ENCODE assay signal across 13 mouse cellular contexts in genomic region chr2:122116888-122117287, GRCm38 (mm10). TPM values are rescaled to one million over a fixed set of nuclear protein-coding genes. Genes with fewer than 3 reads are reported as not detected.
DNase-seq lines count a peak whose midpoint lies in the region; ATAC-seq and TF ChIP-seq lines count a peak whose summit lies in the region.
"Had no signal": no experiment of that assay in that cellular context is flagged by ENCODE, and none has a peak within 500 bp of the region (broad histone marks: within the 10 kb centered on the region; RNA-seq: fewer than 3 reads in every experiment).

No protein-coding gene starts in this region.

- H3K36me3 ChIP-seq in ES-Bruce4 (ENCODE audit: control insufficient read depth, insufficient read depth, low read length, poor library complexity, severe bottlenecking): peaks cover 8% of the 10 kb centered on the region
- H3K36me3 ChIP-seq in hindbrain, embryonic 13.5 days: peaks cover 16% of the 10 kb centered on the region
- peaks cover 18% of the 10 kb centered on the region for H3K36me3 ChIP-seq in midbrain, embryonic 12.5 days

- H3K9me3 ChIP-seq in ES-Bruce4 (replicated peaks; ENCODE audit: control insufficient read depth, insufficient read depth, low read length, poor library complexity, severe bottlenecking): no peaks in the 10 kb centered on the region
- H3K9me3 ChIP-seq in hindbrain, embryonic 13.5 days: no peaks in the 10 kb centered on the region
- H3K9me3 ChIP-seq in midbrain, embryonic 12.5 days: no peaks in the 10 kb centered on the region

- no peak for TF ChIP-seq EP300 in ES-Bruce4 (IDR thresholded peaks at IDR 0.05; ENCODE audit: insufficient read depth, low read depth, low read length)

- no peak overlapping the region for H3K4me3 ChIP-seq in ES-Bruce4 (ENCODE audit: low read depth, low read length)
- no peak overlapping the region; the same call in 1 of the 2 replicates for H3K4me3 ChIP-seq in hindbrain, embryonic 13.5 days
- peak overlapping the region; percentile 81; the same call in 1 of the 2 replicates for H3K4me3 ChIP-seq in midbrain, embryonic 12.5 days

- no peak for TF ChIP-seq CTCF in ES-Bruce4 (IDR thresholded peaks at IDR 0.05; ENCODE audit: low read depth, low read length)

- intact Hi-C loops in left cerebral cortex, postnatal 4 days (cut with DNase I): no loop called here

- peak overlapping the region; percentile 92 for H3K9ac ChIP-seq in ES-Bruce4 (ENCODE audit: low read depth, poor library complexity, severe bottlenecking)
- H3K9ac ChIP-seq in hindbrain, embryonic 13.5 days: 0 out of 2 replicates have a peak overlapping the region, but pooled peaks have one; percentile 96
- no peak overlapping the region for H3K9ac ChIP-seq in midbrain, embryonic 12.5 days (replicated peaks)

- H3K27me3 ChIP-seq in ES-Bruce4 (ENCODE audit: control insufficient read depth, insufficient read depth, low read length, poor library complexity, severe bottlenecking): no peaks in the 10 kb centered on the region
- no peaks in the 10 kb centered on the region for H3K27me3 ChIP-seq in hindbrain, embryonic 13.5 days
- H3K27me3 ChIP-seq in midbrain, embryonic 12.5 days: no peaks in the 10 kb centered on the region

- no peak for TF ChIP-seq POLR2A in ES-Bruce4 (IDR thresholded peaks at IDR 0.05; ENCODE audit: insufficient read depth, low read length)

- H3K4me1 ChIP-seq in ES-Bruce4 (ENCODE audit: control insufficient read depth, insufficient read depth, low read length): peaks cover 2% of the 10 kb centered on the region
- peaks cover 13% of the 10 kb centered on the region for H3K4me1 ChIP-seq in hindbrain, embryonic 13.5 days (replicated peaks)
- H3K4me1 ChIP-seq in midbrain, embryonic 12.5 days: peaks cover 17% of the 10 kb centered on the region

- 96% methylated on average over 2 of the region's 2 CpGs for WGBS in hindbrain, embryonic 13.5 days
- 89% methylated on average over 2 of the region's 2 CpGs for WGBS in midbrain, embryonic 12.5 days

- peak; percentile 87 for DNase-seq in heart, adult 11 months
- no peak for DNase-seq in heart, adult 9 months (ENCODE audit: low spot score in 2 of 2)
- no peak for DNase-seq in left cerebral cortex, postnatal 4 days
- no peak for DNase-seq in thymus, postnatal 14 days
- DNase-seq in urinary bladder, postnatal 25 days (ENCODE audit: low spot score): no peak
- DNase-seq: heart, postnatal 4 days; thymus, postnatal 25 days had no signal

- H3K4me2 ChIP-seq in hindbrain, embryonic 13.5 days: peak overlapping the region; percentile 66
- peak overlapping the region; percentile 67 for H3K4me2 ChIP-seq in midbrain, embryonic 12.5 days (replicated peaks)

- ATAC-seq in hindbrain, embryonic 13.5 days (ENCODE audit: low FRiP score): no peak
- ATAC-seq in midbrain, embryonic 12.5 days (ENCODE audit: low FRiP score, low read depth): no peak

- no peak overlapping the region for H3K27ac ChIP-seq in ES-Bruce4 (ENCODE audit: insufficient read depth, low read length)
- H3K27ac ChIP-seq in hindbrain, embryonic 13.5 days: no peak overlapping the region
- H3K27ac ChIP-seq in midbrain, embryonic 12.5 days (replicated peaks): no peak overlapping the region

RNA-seq across cellular contexts. Expression of gene Spg11, which starts 1.3 kb away (rescaled TPM):
- 31.5 and 33.3 TPM in 2 replicates for polyA plus RNA-seq in ES-Bruce4 (2011; ENCODE audit: insufficient read depth, insufficient read length, low read depth, missing spikeins)
- 8.3 and 8.9 TPM in 2 replicates for polyA plus RNA-seq in hindbrain, embryonic 13.5 days (2015; fragmentation: Nextera tagmentation; extraction: Ambion mirVana)
- 15.0 and 16.4 TPM in 2 replicates for polyA plus RNA-seq in midbrain, embryonic 12.5 days (2016; fragmentation: Nextera tagmentation; extraction: Ambion mirVana)
- total RNA-seq in left cerebral cortex, postnatal 4 days (2021): 10 to 100 TPM; 23.3 to 23.7 TPM

RNA-seq across cellular contexts. Expression of gene B2m, which starts 30.6 kb away (rescaled TPM):
- 116 and 119 TPM in 2 replicates for polyA plus RNA-seq in ES-Bruce4 (2011; ENCODE audit: insufficient read depth, insufficient read length, low read depth, missing spikeins)
- 112 and 119 TPM in 2 replicates for polyA plus RNA-seq in hindbrain, embryonic 13.5 days (2015; fragmentation: Nextera tagmentation; extraction: Ambion mirVana)
- polyA plus RNA-seq in midbrain, embryonic 12.5 days (2016; fragmentation: Nextera tagmentation; extraction: Ambion mirVana): 107 and 122 TPM in 2 replicates
- 10 to 100 TPM; 38.3 to 42.6 TPM for total RNA-seq in left cerebral cortex, postnatal 4 days (2021)

RNA-seq across cellular contexts. Expression of gene Trim69, which starts 43.6 kb away (rescaled TPM):
- polyA plus RNA-seq in ES-Bruce4 (2011; ENCODE audit: insufficient read depth, insufficient read length, low read depth, missing spikeins): 0.43 TPM in 1 of 2 replicates, not detected in the other
- not detected in 2 replicates for polyA plus RNA-seq in hindbrain, embryonic 13.5 days (2015; fragmentation: Nextera tagmentation; extraction: Ambion mirVana)
- polyA plus RNA-seq in midbrain, embryonic 12.5 days (2016; fragmentation: Nextera tagmentation; extraction: Ambion mirVana): not detected in 2 replicates
- not detected for total RNA-seq in left cerebral cortex, postnatal 4 days (2021)
- total RNA-seq: adrenal gland, postnatal 4 days; heart, postnatal 4 days; left cerebral cortex, postnatal 10 days; neutrophil, adult 5-6 weeks had no signal
